Mouse (Mus musculus): ENCODE measurements around the gene Nrxn2.

DNA sequence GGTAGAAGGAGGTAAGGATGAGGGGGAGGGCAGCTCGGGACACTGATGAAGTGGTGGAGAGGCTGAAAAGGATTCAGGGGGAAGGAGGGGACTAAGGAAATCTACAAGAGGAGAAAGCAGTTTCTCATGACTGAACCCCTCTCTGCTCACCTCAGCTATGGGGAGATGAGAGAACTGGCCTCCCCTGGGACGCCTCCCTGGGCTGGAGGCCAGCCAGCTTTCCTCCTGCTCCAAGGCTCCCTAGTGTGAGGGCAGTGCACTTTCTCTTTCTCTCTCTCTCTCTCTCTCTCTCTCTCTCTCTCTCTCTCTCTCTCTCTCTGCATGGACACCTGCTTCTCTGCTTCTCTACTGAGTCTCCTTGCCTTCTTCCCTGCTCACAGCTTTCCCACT is 82.1 kb downstream of the Nrxn2 start:
- no peak for TF ChIP-seq CTCF (IDR thresholded peaks at IDR 0.05; ENCODE audit: low read depth, low read length)
- TF ChIP-seq TAL1 (conservative IDR thresholded peaks at IDR 0.05; ENCODE audit: low read depth, low read length), result no peak

Data from G1E (cell line).